Mouse (Mus musculus) gastrocnemius, postnatal 25 days (tissue): ENCODE measurements at regions not wholly inside any gene's neighbourhood (a gene's known extent, or its start where the extent isn't known, plus 50 kb on each side); places are given as distances from the start of the nearest gene placed in this dataset.
"Not testable (repeated sequence)": the region's sequence is repeated elsewhere in the genome, so short reads cannot be mapped to it uniquely, and the experiment has no call there.

ENCODE experiments used
- DNase-seq: peaks from one replicate; pipeline ENCODE4 v3.0.0; 2022

DNA sequence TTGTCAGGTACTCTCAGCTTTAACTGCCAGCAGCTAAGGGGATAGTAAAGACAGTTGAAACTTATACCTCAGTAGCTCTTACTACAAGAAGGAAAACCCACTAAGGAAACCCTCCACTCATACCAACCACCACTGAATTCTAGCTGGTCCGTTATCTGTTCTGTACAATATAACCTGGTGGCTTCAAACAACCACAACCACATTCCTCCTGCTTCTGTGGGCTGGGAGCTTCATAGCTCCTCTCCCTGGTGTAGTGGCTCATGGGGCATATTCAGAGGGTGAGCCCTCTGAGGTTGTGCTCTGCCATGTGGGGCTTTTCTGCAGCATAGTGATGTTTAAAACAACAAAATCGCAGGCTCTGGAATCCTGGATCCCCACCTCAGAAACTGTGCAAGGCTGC is 110.0 kb upstream of the Arid1b start:
- no peak for DNase-seq

DNA sequence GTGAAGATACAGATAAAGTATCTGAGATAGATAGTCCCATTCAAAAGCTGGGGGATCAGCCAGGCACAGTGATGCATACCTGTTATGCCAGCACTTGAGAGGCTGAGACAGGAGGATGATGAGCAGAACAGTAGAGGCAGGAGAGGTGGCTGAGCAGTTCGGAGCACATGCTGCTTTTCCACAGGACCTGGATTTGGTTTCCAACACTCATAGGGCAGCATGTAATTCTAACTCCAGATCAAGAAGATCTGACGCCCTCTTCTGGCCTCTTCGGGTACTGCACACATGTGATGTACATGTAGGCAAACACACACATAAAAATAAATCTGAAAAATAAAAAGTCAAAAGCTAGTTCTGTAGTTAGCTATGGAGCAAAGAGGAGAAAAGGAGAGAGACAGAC is 109.4 kb upstream of the Arid1b start:
- no peak for DNase-seq

DNA sequence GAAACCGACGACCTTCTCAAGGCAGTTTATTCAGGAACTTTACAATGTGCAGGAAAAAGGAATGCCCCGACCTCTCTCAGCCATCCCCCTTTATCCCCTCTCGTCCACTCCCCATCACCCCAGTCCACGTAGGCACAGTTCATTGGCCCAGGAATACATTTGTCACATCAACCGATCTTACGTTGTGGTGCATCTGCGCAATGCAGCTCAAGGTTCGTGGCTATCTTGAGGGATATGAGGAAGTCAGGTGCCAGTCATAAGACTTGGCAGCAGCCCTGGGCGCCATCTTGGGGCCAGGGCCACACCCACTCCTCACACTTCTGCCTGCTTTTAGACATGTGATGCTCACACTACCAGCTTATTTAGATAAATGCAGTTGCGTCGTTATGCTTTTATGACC is 106.8 kb upstream of the Arid1b start:
- not testable (repeated sequence) for DNase-seq

DNA sequence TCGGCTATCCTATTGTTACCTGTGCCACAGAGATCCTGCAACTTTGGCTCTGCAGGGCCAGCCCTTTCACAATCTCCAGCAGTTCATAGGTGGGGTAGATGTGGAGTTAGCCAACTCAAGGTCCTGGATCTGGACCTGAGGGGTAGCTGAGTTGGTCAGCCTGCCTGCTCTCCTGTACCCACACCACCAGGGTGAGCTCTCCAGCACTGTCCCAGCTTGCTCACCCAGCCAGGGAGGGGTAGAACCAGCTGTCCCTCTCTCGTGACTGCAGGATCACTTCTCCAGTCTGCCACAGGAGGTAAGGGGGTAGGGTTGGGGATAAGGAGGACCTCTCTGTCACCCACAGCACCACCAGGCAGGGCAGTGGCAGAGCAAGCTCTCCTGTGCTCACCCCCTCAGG is 104.6 kb upstream of the Arid1b start:
- DNase-seq = no peak

DNA sequence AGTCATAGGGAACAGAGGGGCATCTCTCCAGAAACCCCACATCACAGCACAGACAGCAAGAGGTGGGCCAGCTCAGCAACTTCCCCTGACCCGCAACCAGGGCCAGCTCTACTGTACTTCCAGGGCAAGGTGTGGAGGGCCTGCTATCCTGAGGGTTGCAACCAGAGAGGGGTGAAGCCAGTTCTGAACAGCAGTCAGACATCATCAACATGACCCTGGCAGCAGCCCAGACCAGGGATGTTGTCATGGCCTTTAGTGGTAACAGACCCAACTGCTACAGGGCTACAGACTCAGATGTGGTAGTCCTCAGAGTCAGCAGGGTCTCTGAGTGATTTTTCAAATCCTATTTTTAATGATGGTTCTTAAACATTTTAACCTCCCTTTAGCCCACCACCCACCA is 104.0 kb upstream of the Arid1b start:
- no peak for DNase-seq

DNA sequence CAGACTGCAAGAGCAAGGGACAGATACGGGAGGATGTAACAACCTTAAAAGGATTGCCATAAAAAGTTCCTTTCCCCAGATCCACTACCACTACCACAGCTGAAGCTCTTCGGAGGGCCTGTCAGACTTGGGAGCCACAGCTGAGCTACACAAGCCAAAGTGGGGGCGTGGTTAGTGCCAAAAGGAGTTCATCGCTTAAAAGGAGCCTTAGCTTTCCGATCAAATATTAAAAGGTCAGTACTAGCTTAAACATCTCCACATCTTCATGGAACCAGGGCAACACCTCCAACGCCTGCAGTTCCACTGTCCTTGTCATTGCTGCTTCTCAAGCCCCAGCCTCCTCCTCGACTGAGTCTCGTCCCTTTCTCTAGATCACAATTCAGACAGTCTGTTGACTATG is 102.6 kb upstream of the Arid1b start:
- DNase-seq = no peak

DNA sequence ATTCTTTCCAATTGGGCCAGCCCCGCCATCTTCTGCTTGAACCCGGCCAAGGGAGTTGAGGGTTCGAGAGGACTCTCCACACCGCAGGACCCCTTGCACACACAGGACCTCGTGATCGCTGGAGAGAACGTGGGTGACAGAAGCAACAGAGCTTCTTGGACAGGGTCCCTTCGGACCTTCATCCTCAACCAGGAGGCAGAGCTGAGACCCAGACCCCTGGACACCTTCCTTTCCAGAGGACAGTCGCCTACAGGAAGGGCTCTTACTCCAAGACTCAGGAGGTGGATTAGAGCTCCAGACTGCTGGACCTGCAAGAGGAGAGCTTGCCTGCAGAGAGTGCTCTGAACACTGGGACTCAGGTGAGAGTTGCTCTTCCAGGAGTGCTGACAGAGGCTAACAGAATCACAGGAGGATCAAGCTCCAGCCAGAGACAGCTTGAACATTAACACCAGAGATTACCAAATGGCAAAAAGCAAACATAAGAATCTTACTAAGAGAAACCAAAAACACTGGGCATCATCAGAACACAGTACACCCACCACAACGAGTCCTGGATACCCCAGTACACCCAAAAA is 99.3 kb upstream of the Arid1b start:
- DNase-seq = not testable (repeated sequence)

DNA sequence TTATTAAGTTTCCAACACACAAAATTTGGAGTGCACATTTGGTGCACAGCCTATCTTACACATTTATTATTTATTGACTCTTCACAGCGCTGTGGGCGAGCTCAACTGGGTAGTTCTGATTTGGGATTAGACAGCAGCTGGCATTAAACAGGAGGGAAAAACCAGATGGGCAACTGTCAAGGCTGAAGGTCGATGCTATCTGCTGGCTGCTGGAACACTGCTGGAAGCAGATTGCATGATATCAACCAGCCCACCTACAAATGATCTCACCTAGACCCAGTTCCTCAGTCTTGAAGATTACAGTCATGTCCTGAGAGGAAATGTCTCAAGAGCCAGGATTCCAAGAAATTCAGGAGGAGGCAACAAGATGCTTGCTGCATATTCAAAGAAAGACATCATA is 91.0 kb upstream of the Arid1b start:
- no peak for DNase-seq

DNA sequence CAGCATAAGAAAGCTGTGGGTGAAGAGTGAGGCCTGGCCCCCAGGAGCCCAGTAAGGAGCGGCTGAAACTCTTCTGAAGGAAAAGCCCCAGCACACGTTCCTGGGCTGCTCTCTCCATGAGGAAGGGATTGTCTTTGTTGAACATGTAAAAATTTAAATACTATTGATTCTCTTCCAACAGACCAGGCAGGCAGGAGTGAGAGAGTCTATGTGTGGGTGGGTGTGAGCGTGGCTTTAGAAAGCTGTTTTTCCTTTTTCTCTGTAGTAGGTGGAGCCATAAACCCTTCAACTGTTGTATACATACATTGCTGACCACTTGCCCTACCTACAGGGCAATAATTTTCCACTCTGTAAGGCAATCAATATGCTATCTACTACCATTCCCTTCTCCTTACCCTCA is 87.6 kb upstream of the Arid1b start:
- no peak for DNase-seq

DNA sequence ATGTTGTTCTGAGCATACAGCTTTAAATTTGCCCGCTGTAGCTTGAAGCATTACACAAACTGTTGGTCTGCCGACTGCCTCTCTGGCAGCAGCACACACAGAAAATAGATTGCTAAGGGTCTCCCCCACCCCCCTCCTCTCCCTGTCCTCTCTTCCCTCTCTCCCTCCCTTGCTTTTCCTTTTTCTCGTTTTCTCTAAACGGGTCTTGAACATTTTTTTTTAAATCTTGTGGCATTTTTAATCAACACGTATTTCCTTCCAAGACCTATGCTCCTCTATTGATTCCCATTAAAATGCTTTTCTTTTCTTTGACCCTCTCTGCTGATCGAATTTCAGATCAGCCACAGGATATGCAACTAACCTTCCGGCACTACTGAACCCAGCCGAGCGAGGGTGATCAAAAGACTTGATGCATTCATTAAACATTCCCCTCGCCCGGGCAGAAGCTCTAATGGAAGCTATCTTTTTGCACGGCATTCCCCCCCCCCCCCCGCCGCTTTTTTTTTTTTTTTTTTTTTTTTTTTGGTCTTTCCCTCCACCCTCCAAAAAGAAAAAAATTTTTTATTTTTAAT is 86.9 kb upstream of the Arid1b start:
- DNase-seq = no peak

DNA sequence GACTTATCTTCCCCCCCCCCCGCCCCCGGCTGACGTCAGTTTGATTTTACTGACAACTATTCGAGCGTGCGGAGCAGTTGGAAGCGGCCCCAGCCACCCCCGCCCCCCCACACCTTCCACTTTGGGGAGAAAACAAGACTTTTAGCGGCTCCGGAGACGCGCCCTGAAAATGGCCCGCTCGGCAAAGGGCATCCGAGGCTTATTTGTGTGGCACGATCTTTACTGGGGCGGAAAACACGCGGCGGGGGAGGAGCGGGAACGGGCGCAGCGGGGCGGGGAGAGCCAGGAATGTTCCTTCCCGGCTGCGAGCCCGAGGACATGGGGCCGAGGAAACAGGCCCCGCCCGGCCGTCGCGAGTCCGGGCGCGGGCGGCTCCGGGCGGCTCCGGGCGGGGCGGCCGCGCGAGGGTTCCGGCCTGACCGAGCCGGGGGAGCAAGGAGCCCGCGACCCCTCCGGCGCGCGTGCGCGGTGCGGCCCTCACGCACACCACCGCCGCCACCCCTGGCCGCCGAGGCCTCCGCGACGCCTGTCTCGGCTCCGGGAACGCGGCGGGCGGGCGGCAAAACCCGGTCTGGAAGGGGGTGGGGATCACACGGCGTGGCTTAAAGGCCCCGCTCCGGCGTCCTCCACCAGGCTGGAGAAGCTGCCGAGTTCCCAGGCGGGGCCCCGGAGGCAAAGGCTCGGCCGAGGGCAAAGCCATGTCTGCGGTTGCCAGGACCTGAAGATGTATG is 86.1 kb upstream of the Arid1b start:
- peak; percentile 95 for DNase-seq

DNA sequence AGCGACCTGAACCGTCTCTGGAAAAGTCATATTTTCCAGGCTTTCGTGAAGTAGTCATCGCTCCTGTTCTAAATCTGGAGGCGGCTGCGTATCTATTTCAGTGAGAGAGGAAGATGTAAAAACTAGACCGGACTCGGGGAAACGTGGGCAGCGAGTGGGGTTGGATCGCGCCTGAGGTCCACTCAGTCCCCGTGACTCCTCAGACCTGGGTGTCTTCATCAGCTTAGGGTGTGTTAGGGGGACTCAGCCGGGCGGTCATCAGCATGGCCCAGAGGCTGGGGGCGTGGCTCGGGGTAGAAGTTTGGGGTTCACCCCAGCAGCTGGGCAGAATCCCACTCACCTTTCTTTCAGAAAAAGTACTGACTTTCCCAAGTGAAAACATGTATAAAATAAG is 85.6 kb upstream of the Arid1b start:
- no peak for DNase-seq

DNA sequence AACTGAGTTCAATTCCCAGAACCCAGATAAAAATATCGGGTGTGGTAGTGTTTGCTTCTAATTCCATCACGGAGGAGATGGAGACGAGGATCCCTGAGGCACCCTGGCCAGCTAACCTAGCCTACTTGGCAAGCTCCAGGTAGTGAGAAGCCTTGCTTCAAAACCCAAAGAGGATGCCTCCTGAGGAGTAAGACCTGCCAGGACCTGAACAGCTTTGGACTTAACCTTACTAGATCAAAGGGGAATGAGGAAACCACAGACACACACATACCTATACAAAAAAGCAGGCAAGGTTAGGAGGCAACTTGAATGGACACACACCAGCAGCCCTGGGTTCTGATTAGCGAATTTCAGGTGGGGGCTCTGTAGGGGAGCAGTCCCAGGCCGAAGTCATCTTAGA is 84.0 kb upstream of the Arid1b start:
- no peak for DNase-seq

DNA sequence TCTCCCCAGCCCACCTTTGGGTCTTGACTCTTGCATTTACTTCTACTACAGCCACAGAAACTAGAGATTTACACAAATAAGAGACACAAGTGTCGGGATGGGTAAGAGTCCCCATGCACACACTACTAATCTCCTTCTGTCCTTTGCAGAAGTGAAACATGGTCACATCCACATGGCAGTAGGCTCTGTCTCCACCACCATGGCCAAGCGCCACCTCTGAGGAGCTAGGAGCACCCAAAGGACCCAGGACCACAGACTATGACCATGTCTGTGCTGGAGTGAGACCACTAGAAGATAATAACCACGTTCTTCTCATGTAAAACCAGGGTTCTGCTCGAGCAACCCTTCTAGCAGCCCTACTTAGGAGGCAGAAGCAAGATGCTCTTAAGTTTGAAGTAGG is 81.1 kb upstream of the Arid1b start:
- no peak for DNase-seq

DNA sequence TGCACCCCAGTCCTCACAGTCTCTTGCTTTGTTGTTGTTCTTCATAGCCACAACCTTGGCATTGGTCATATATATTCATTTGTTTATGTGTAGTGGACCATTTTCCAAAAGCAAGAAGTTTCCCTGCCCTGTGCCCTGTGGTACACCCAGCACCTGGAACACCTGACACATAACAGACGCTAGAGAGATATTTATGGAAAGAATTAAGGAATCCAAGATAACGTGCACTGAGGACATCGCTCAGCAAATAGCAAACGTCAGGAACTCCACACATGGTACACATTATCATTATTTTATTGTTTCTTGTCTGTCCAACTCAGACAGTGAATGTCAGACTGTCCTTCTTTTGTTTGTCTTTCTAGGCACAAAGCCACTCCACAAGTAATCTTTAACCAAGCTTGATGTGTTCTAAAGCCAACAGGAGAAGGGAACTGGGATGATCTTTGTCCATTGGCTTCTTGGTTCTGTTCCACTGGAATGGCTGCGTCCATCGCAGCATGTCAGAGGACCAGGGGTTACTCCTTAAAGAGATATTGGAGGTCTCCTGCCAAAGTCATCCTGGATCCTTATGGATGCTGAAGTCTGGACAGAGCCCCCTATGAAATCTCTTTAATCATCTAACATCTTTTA is 74.2 kb upstream of the Arid1b start:
- DNase-seq = no peak

DNA sequence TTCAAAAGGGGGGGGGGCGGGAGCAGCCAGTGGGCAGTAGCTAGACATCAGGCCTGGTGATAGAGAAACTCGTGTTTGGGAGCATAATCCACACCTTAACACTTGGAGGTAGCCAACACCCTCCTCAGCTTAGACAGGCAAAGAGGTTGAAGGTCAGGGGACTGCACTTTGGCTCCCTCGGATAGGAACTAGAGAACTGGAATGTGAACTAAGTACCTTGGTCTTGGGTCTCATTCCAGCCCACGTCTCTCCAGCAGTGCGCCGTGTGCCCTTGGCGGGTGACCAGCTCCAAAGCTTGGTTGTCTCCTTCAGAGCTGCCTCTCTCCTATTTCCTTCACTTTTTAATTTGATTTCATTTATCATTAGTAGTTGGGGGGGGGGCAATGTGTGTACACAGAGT is 73.0 kb upstream of the Arid1b start:
- DNase-seq = no peak

DNA sequence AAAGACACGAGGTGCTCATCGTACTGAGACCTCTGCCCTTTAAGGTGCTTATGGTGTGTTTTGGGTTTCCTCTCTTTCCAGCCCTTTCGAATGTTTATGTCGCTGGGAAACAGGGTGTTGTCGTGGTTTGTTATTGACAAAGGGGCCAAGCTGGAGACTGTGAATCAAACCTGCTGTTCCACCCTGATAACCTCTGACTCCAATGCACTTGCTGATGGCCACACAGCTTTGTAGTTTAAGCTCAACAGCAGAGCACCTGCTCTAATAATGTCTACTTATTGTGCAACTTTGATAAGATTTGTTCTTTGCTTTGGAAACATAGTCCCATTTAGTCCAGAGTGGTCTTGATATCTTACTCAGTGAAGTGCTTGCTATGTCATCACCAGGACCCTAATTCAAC is 65.5 kb upstream of the Arid1b start:
- no peak for DNase-seq

DNA sequence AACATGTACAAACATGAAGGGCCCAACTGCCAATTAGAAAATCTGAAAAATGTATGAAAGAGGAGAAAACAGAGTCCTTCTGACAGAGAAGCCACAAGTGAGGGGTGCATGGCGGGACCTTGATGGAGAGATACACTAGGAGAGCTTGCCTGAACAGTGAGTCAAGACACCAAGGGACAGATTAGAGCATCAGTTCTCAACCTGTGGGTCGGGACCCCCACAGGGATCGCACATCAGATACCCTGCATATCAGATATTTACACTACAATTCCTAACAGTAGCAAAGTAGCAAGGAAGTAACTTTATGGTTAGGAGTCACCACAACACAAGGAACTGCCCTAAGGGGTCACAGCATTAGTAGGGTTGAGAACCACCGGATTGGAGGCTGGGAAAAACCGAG is 58.9 kb upstream of the Arid1b start:
- no peak for DNase-seq

DNA sequence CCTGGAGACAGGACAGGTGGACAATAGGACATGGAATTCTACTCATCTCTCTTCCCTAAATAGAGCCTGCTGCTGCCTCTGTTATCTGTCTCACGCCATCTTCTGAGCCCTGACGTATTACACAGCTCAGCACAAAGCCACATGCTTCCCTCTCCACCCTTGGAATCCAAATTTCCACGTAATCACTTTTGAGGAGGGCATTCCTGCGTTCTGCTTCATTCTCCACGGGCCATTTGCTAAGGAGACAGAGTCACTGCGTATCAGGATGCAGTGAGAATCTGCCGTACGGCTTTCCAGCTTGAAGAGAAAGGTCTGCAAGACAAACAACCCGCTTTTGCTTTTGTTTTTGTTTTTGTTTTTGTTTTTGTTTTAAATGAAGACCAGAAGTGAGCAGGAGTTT is 53.5 kb upstream of the Arid1b start:
- DNase-seq = no peak

DNA sequence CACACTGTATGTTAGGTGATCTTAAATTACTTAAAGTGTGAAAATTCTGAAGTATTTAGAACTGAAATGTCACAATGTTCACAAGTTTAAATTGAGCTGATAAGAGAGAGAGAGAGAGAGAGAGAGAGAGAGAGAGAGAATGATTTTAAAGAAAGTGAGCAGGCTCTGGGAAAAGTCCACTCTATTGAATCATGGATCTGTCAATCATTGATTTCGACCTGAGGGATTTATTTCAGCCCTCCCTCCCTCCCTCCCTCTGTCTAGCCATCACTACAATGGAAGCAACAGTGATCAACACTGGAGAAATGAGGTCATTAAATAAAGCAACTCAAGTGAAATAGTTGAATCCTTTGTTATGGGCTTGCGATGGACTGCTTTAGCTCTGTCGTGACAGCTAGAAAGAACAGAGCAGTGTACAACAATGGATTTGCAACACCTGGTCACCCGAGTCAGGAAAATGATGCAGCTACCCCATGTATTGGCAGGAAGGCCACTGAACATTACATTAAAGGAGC is 52.8 kb upstream of the Arid1b start:
- DNase-seq = no peak

DNA sequence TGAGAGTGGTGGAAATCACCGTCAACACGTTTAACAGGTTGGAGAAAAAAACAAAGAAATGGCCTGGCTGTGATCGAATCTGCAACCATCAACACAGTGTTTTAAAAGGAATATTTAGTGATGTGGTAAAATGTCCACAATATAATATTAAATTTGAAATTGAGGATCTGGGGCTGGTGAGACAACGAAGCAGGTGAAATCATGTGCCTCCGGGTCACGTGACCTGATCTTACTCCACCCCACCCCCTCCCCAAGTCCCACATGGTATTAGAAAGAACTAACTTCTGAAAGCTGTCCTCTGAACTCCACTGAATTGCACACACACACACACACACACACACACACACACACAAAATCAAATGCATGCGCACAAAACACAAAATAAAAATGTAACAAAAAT is 51.3 kb upstream of the Arid1b start:
- no peak for DNase-seq
